Mouse (Mus musculus): ENCODE results near the gene Mrpl38.
"Not testable (repeated sequence)": the region's sequence is repeated elsewhere in the genome, so short reads cannot be mapped to it uniquely, and the experiment has no call there.

Gene Mrpl38

GRCm38 (mm10) chr11:116109441-116110081 is 29.1 kb downstream of the Mrpl38 start:
- DNase-seq, result no peak

GRCm38 (mm10) chr11:116108464-116109137 is 30.1 kb downstream of the Mrpl38 start:
- no peak for DNase-seq

GRCm38 (mm10) chr11:116107777-116108285 is 30.8 kb downstream of the Mrpl38 start:
- DNase-seq, result no peak

GRCm38 (mm10) chr11:116106963-116107776 is 31.5 kb downstream of the Mrpl38 start:
- no peak for DNase-seq

GRCm38 (mm10) chr11:116106154-116106962 is 32.3 kb downstream of the Mrpl38 start:
- DNase-seq, result no peak

- DNase-seq, result no peak
Measured at GRCm38 (mm10) chr11:116105065-116105464, 33.6 kb downstream of the Mrpl38 start.

- DNase-seq, result no peak
Measured at GRCm38 (mm10) chr11:116104006-116104646, 34.5 kb downstream of the Mrpl38 start.

GRCm38 (mm10) chr11:116103572-116103971 is 35.1 kb downstream of the Mrpl38 start:
- DNase-seq, result no peak

- no peak for DNase-seq
Measured at GRCm38 (mm10) chr11:116102472-116102871, 36.2 kb downstream of the Mrpl38 start.

- DNase-seq, result no peak
Measured at GRCm38 (mm10) chr11:116101931-116102381, 36.7 kb downstream of the Mrpl38 start.

- DNase-seq, result no peak
Measured at GRCm38 (mm10) chr11:116100839-116101238, 37.8 kb downstream of the Mrpl38 start.

GRCm38 (mm10) chr11:116100385-116100784 is 38.3 kb downstream of the Mrpl38 start:
- no peak for DNase-seq

GRCm38 (mm10) chr11:116099462-116099861 is 39.2 kb downstream of the Mrpl38 start:
- no peak for DNase-seq

GRCm38 (mm10) chr11:116098711-116099460 is 39.8 kb downstream of the Mrpl38 start:
- no peak for DNase-seq

GRCm38 (mm10) chr11:116096213-116097108 is 42.2 kb downstream of the Mrpl38 start:
- DNase-seq, result no peak

GRCm38 (mm10) chr11:116095573-116095972 is 43.1 kb downstream of the Mrpl38 start:
- DNase-seq, result no peak

GRCm38 (mm10) chr11:116093771-116094565 is 44.7 kb downstream of the Mrpl38 start:
- no peak for DNase-seq

GRCm38 (mm10) chr11:116092959-116093358 is 45.7 kb downstream of the Mrpl38 start:
- not testable (repeated sequence) for DNase-seq

GRCm38 (mm10) chr11:116091591-116091990 is 47.1 kb downstream of the Mrpl38 start:
- DNase-seq, result peak in 1 of 2 experiments; percentile 1

All from thymus, adult 18-20 months (tissue).